Mouse (Mus musculus) MEL (cell line): ENCODE data around the gene Camta1.

Experiments
- CHD2 ChIP-seq: IDR thresholded peaks from 2 replicates; pipeline ENCODE4 v1.6.1; 2011; ENCODE audit warnings: low read length, improper control_type of control experiment
- CTCF ChIP-seq, 3 experiments: IDR thresholded peaks in 2 of 3; conservative IDR thresholded peaks in 1 of 3; 2 replicates each; pipeline ENCODE4 v1.5.1; 2011 to 2012; ENCODE audit warnings: low read length in 3 of 3, low read depth in 2 of 3, mild to moderate bottlenecking in 2 of 3, improper control_type of control experiment in 1 of 3, inconsistent platforms in 1 of 3, mixed read lengths in 1 of 3, moderate library complexity in 1 of 3; ENCODE audit not compliant: control insufficient read depth in 1 of 3, insufficient read depth in 1 of 3, poor library complexity in 1 of 3, severe bottlenecking in 1 of 3
- MEF2A ChIP-seq: IDR thresholded peaks from 2 replicates; pipeline ENCODE4 v1.6.1; 2014; ENCODE audit warnings: low read depth, mild to moderate bottlenecking, inconsistent platforms, low read length, improper control_type of control experiment; ENCODE audit not compliant: poor library complexity, insufficient replicate concordance, severe bottlenecking; ENCODE audit errors: extremely low read depth
- MYB ChIP-seq: IDR thresholded peaks from 2 replicates; pipeline ENCODE4 v1.6.1; 2011; ENCODE audit warnings: mild to moderate bottlenecking, low read depth, low read length, improper control_type of control experiment
- ZNF384 ChIP-seq: IDR thresholded peaks from 2 replicates; pipeline ENCODE4 v1.6.1; 2012; ENCODE audit warnings: low read depth, mild to moderate bottlenecking, inconsistent platforms, low read length, improper control_type of control experiment

GRCm38 (mm10) chr4:151711406-151711805, 150.3 kb downstream of the Camta1 start:
- no peak for TF ChIP-seq CTCF (IDR thresholded peaks at IDR 0.05 in 2 of 3, conservative IDR thresholded peaks at IDR 0.05 in 1 of 3; ENCODE audit: control insufficient read depth in 1 of 3, insufficient read depth in 1 of 3, low read depth in 2 of 3, low read length in 3 of 3, poor library complexity in 1 of 3, severe bottlenecking in 1 of 3)
- TF ChIP-seq CHD2: no peak
- no peak for TF ChIP-seq MEF2A
- no peak for TF ChIP-seq MYB
- TF ChIP-seq ZNF384: no peak
